Mouse (Mus musculus) hindbrain, embryonic 14.5 days (tissue): ENCODE results near the gene Cflar. TPM values are rescaled to one million over a fixed set of nuclear protein-coding genes. Genes with fewer than 3 reads are reported as not detected.

Experiments used
- ATAC-seq: fragments of 200-750 bp; cut with Nextera tagmentation; 2 replicates; pipeline ENCODE4 v1.8.0; 2017; ENCODE audit warnings: moderate number of reproducible peaks, mild to moderate bottlenecking, moderate TSS enrichment, moderate library complexity; ENCODE audit not compliant: low FRiP score
- DNase-seq: peaks from one replicate; pipeline ENCODE4 v3.0.0-alpha.2; 2015; ENCODE audit warnings: low spot score
- H3K27ac ChIP-seq: fragments of 300-500 bp; sonication (generic); 2 replicates; pipeline ENCODE4 v1.5.1; 2014; ENCODE audit warnings: mild to moderate bottlenecking, moderate library complexity
- H3K27me3 ChIP-seq: fragments of 300-500 bp; sonication (generic); 2 replicates; pipeline ENCODE4 v1.6.1; 2014; ENCODE audit warnings: mild to moderate bottlenecking, low read length, mixed read lengths; ENCODE audit not compliant: control insufficient read depth, insufficient read depth
- H3K36me3 ChIP-seq: fragments of 300-500 bp; sonication (generic); replicated peaks from 2 replicates; pipeline ENCODE4 v1.6.1; 2014; ENCODE audit not compliant: control insufficient read depth, insufficient read depth
- H3K4me1 ChIP-seq: fragments of 300-500 bp; sonication (generic); replicated peaks from 2 replicates; pipeline ENCODE4 v1.6.1; 2014; ENCODE audit warnings: antibody characterized with exemption, low read length, mixed read lengths; ENCODE audit not compliant: control insufficient read depth, insufficient read depth
- H3K4me2 ChIP-seq: fragments of 300-500 bp; sonication (generic); replicated peaks from 2 replicates; pipeline ENCODE4 v1.6.1; 2014; ENCODE audit warnings: mild to moderate bottlenecking, moderate library complexity
- H3K4me3 ChIP-seq: fragments of 300-500 bp; sonication (generic); replicated peaks from 2 replicates; pipeline ENCODE4 v1.5.1; 2014; ENCODE audit warnings: mild to moderate bottlenecking, low read length
- H3K9ac ChIP-seq: fragments of 300-500 bp; sonication (generic); 2 replicates; pipeline ENCODE4 v1.6.1; 2014
- H3K9me3 ChIP-seq: fragments of 300-500 bp; sonication (generic); 2 replicates; pipeline ENCODE4 v1.6.1; 2016; ENCODE audit warnings: low read length; ENCODE audit not compliant: control insufficient read depth
- WGBS: fragments of 180-500 bp; shearing (Covaris S2); extraction: QIAGEN DNeasy Blood & Tissue Kit; methylation state at CpG from one replicate; pipeline ENCODE4 v1.1.7; 2014; 5-methylcytosine and 5-hydroxymethylcytosine counted together
- polyA plus RNA-seq: library from polyadenylated mRNA; unstranded; fragments of >200 nt; fragmentation: Nextera tagmentation; extraction: Ambion mirVana; gene quantifications from 2 replicates; pipeline ENCODE4 v1.2.1, GENCODE M21; 2014

The Cflar gene
- polyA plus RNA-seq, 1 experiment from 2014 or later, result 18.7 TPM

DNA sequence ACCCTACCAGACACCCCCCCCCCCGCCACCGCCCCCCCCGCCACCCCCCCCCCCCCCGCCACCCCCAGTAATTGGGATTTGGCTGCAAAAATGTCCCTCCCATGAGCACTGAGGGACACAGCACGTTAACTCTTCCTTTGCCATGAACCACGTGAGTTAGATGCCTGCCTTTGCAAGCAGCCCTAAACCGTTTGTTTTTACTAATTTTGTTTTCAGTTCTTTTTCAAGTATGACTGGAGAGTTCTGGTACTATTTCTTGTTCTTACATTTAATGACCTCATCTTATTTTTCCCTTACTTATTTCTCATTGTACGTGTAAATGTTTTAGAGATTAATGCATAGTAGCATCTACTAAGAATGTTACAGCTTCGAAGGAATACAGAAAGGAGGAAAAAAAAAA, 13.2 kb downstream of the Cflar start:
- DNase-seq, result no peak
- 0 out of 2 replicates have a peak, but pooled peaks cover 6% of the 10 kb centered on the region for H3K36me3 ChIP-seq
- no peak for ATAC-seq
- H3K9ac ChIP-seq, result no peak overlapping the region
- WGBS, result 55% methylated on average over 9 of the region's 9 CpGs
- no peaks in the 10 kb centered on the region for H3K27me3 ChIP-seq
- H3K4me3 ChIP-seq, result no peak overlapping the region
- H3K4me1 ChIP-seq, result no peaks in the 10 kb centered on the region
- H3K27ac ChIP-seq, result no peak overlapping the region
- H3K4me2 ChIP-seq, result no peak overlapping the region
- H3K9me3 ChIP-seq, result no peaks in the 10 kb centered on the region

- Histone ChIP-seq H3K4me3 (no peak overlapping the region), H3K9ac (no peak overlapping the region), H3K36me3 (0 out of 2 replicates have a peak, but pooled peaks cover 6% of the 10 kb centered on the region), H3K27me3 (no peaks in the 10 kb centered on the region), H3K27ac (no peak overlapping the region), H3K4me2 (no peak overlapping the region), H3K4me1 (no peaks in the 10 kb centered on the region), H3K9me3 (no peaks in the 10 kb centered on the region)
- DNase-seq (no peak), ATAC-seq (no peak)
Observed at GRCm38 (mm10) chr1:58725095-58725494, 13.8 kb downstream of the Cflar start.

DNA sequence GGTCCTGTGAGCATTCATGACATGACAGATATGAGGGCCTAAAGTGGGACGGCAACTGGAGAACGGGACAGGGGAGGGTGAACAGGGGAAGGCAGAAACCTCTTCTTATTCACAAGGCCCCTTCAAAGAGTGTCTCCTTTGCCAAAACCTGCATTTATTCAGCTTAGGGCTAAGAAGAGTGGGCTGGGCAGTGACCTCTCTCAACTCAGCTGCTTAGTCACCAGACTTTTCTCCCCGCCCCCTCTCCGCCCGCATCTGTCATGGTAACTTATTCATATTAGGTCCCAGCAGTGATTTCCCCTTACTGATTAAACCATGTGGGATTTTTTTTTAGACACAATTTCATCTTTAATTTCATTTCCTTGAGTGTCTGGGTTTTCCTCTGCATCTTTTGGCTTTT, 14.5 kb downstream of the Cflar start:
- Histone ChIP-seq H3K36me3 (peaks cover 6% of the 10 kb centered on the region; the same call in 1 of the 2 replicates), H3K27me3 (no peaks in the 10 kb centered on the region), H3K27ac (no peak overlapping the region), H3K9ac (no peak overlapping the region), H3K4me2 (no peak overlapping the region), H3K4me1 (no peaks in the 10 kb centered on the region), H3K9me3 (no peaks in the 10 kb centered on the region), H3K4me3 (no peak overlapping the region)
- no peak for ATAC-seq
- no peak for DNase-seq
- WGBS, result 81% methylated on average over 5 of the region's 5 CpGs

DNA sequence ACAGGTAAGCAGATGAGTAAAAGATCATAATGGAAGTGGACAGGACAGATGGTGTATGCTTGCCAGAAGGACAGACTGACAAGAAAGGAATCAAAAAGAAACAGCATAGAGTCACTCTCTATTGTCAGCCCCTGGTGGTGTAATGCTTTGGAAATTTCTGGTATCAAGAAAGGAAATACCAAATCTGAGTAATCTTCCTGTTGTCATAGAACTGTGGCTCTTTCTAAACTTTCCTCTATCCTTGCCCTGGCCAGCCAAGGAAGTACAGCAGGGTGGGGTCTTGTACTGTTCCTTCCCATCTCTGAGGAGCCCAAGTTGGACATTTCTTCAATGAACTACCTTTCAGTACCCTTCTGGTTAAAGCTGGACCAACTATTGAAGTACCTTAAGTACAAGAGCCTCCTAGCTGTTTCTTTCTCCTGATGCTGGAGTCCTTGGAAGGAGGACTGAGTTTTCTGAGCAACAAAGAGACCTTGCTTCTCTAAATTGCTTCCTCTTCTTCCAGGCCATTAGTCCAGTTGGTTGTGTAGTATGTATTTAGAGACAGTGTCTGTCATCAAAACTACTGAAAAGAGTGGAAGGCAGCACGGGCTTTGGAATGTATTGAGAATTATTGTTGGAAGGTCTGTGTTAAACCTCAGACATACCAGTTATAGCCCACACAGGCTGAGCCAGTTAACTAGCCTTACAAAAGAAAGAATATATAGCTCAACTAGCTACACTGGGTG, 15.9 kb downstream of the Cflar start:
- WGBS, result 100% methylated on average over 1 of the region's 1 CpGs
- no peak for DNase-seq
- H3K9me3 ChIP-seq, result no peaks in the 10 kb centered on the region
- no peaks in the 10 kb centered on the region for H3K27me3 ChIP-seq
- ATAC-seq, result no peak
- H3K27ac ChIP-seq, result no peak overlapping the region
- peaks cover 6% of the 10 kb centered on the region; the same call in 1 of the 2 replicates for H3K36me3 ChIP-seq
- no peaks in the 10 kb centered on the region for H3K4me1 ChIP-seq
- H3K4me2 ChIP-seq, result no peak overlapping the region
- H3K4me3 ChIP-seq, result no peak overlapping the region
- H3K9ac ChIP-seq, result no peak overlapping the region

DNA sequence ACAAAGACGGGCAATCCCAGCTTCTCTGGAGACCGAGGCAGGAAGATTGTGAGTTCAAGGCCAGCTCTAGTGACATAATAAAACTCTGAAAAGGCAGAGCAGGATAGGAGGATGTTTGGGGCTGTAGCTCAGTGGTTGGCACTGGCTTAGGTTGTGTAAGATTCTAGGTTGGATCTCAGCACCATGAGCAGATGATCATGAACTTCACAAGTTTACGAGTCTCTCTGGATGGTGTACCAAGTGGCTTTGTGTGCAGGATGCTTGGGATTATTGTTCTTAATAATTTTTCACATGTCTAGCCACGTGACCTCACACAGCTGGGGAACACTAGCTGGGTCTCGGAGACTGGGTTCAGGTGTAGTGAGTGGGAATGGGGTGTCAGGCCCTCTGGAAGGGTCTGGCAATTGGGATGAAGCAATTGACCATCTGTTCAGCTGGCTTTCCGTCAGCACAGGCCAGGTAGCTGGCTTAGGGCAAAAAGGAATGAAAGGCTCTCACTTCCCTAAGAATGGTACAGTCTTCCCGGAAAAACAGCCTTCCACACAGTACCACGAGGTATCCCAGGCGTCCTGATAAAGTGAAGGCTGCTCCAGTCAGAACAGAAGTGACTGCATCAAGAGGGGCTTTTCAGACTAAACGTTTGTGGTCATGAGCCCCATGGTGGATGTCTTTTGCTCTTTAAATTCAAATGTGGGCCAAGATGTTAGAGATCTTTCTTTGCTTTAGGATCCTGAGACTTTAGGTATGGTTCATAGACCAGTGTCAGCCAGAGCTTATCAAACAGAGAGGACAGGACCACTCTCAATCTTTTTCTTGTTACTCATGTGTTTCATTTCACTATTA, 16.7 kb downstream of the Cflar start:
- no peak overlapping the region for H3K27ac ChIP-seq
- H3K9ac ChIP-seq, result no peak overlapping the region
- DNase-seq, result no peak
- H3K4me2 ChIP-seq, result no peak overlapping the region
- no peak for ATAC-seq
- no peaks in the 10 kb centered on the region for H3K4me1 ChIP-seq
- H3K27me3 ChIP-seq, result no peaks in the 10 kb centered on the region
- 91% methylated on average over 10 of the region's 10 CpGs for WGBS
- peaks cover 6% of the 10 kb centered on the region; the same call in 1 of the 2 replicates for H3K36me3 ChIP-seq
- H3K4me3 ChIP-seq, result no peak overlapping the region
- H3K9me3 ChIP-seq, result no peaks in the 10 kb centered on the region

DNA sequence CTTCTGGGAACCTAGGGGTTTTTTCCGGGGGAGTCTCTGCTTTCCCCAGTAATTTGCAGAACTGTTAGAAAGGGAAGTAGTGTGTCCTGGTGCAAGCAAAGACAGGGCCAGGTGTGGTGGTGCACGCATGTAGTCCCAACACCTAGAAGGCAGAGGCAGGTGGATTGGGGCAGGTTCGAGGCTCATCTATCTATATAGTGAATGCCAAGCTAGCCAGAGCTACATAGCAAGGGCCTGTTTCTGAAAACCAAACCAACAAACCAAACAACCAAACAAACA, 17.2 kb downstream of the Cflar start:
- DNase-seq (no peak), ATAC-seq (no peak)
- Histone ChIP-seq H3K27ac (no peak overlapping the region), H3K9me3 (no peaks in the 10 kb centered on the region), H3K27me3 (no peaks in the 10 kb centered on the region), H3K4me2 (no peak overlapping the region), H3K4me3 (no peak overlapping the region), H3K4me1 (no peaks in the 10 kb centered on the region), H3K9ac (no peak overlapping the region), H3K36me3 (peaks cover 6% of the 10 kb centered on the region; the same call in 1 of the 2 replicates)
- WGBS, result 96% methylated on average over 3 of the region's 3 CpGs

- DNase-seq, result no peak
- no peaks in the 10 kb centered on the region for H3K27me3 ChIP-seq
- H3K4me3 ChIP-seq, result no peak overlapping the region
- H3K4me2 ChIP-seq, result no peak overlapping the region
- H3K9ac ChIP-seq, result no peak overlapping the region
- no peak overlapping the region for H3K27ac ChIP-seq
- no peaks in the 10 kb centered on the region for H3K9me3 ChIP-seq
- no peak for ATAC-seq
- H3K4me1 ChIP-seq, result no peaks in the 10 kb centered on the region
- 95% methylated on average over 2 of the region's 2 CpGs for WGBS
- peaks cover 6% of the 10 kb centered on the region for H3K36me3 ChIP-seq
Observed at GRCm38 (mm10) chr1:58733636-58734035, 22.3 kb downstream of the Cflar start.

GRCm38 (mm10) chr1:58734043-58734920, 23.0 kb downstream of the Cflar start:
- no peak overlapping the region for H3K4me3 ChIP-seq
- 95% methylated on average over 11 of the region's 11 CpGs for WGBS
- H3K9me3 ChIP-seq, result no peaks in the 10 kb centered on the region
- ATAC-seq (no peak), DNase-seq (no peak)
- H3K4me1 ChIP-seq, result no peaks in the 10 kb centered on the region
- H3K9ac ChIP-seq, result no peak overlapping the region
- peaks cover 6% of the 10 kb centered on the region for H3K36me3 ChIP-seq
- H3K27ac ChIP-seq, result no peak overlapping the region
- no peak overlapping the region for H3K4me2 ChIP-seq
- H3K27me3 ChIP-seq, result no peaks in the 10 kb centered on the region

DNA sequence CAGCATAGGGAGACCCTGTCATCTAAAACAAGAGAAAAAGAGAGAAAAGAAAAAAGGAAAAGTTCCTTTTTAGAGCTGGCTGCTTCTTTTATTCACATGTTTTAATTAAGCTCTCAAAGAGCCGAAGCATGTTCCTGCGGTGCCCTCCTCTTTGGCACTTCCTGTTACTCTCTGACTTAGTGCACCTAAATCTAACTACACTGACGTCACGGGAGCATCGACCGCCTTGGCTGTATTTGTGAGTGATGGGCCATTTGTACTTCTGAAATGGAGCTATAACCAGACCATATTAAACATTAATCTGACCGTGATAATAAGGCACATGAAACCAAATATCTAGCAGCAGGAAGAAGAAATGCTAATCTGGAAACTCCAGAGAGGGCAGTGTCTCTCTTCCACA, 24.7 kb downstream of the Cflar start:
- ATAC-seq, result no peak
- Histone ChIP-seq H3K36me3 (peaks cover 6% of the 10 kb centered on the region), H3K27ac (no peak overlapping the region), H3K9me3 (no peaks in the 10 kb centered on the region), H3K27me3 (no peaks in the 10 kb centered on the region), H3K9ac (no peak overlapping the region), H3K4me2 (no peak overlapping the region), H3K4me1 (no peaks in the 10 kb centered on the region), H3K4me3 (no peak overlapping the region)
- no peak for DNase-seq
- WGBS, result 95% methylated on average over 7 of the region's 7 CpGs
